Mouse (Mus musculus): Measurements from ENCODE around the gene Prmt3.

DNA sequence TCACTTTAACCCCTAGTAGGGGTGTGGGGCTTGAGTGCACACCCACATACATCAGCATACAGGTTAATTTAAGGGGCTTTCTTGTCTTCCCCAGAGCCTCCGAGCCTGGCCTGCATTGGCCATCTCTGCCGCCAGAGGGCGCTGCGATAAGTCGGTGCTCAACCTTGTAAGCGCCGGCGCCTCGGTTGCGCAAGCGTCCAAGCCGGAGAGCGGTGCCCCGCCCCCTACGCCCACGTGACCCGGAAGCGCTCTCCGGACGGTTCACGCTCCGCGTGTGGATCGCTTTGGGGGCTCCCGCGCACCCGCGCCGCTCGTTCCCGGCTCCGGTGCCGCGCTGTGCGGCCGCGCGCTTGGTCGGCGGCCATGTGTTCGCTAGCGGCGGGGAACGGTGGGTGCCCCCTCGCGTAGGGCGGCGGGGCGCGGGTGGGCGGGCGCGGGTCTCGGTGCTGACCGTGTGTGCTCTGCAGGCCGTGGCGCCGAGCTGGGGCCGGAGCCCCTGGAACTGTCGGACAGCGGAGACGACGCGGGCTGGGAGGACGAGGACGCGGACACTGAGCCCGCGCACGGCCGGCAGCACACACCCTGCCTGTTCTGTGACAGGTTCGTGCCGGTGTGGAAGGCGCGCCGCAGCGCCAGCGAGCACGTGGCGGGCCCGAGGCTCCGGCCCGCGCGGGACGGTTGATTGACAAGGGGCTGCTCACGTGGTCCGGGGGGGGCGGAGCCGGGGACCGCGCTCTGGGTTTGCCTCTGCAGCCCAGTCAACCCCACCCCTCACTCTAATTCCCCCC lies at the start of gene Prmt3:
- TF ChIP-seq CTCF (IDR thresholded peaks at IDR 0.05; ENCODE audit: insufficient read depth, low read length) (peak; percentile 81), POLR2A (IDR thresholded peaks at IDR 0.05; ENCODE audit: borderline replicate concordance, extremely low read depth, low read depth, low read length) (no peak)
